Mouse (Mus musculus) neural tube, embryonic 13.5 days (tissue): ENCODE data around the gene Psg22. TPM values are rescaled to one million over a fixed set of nuclear protein-coding genes. Genes with fewer than 3 reads are reported as not detected.
A peak's percentile ranks its signal among the peaks of the same experiment; 100 is the strongest.
"Not testable (repeated sequence)": the region's sequence is repeated elsewhere in the genome, so short reads cannot be mapped to it uniquely, and the experiment has no call there.

ENCODE experiments used
- ATAC-seq: fragments of 200-750 bp; cut with Nextera tagmentation; 2 replicates; pipeline ENCODE4 v1.8.0; 2017; ENCODE audit warnings: low read depth, mild to moderate bottlenecking, moderate TSS enrichment, moderate library complexity
- H3K27ac ChIP-seq: fragments of 300-500 bp; sonication (generic); replicated peaks from 2 replicates; pipeline ENCODE4 v1.5.1; 2015; ENCODE audit warnings: moderate library complexity, mild to moderate bottlenecking, inconsistent platforms
- H3K27me3 ChIP-seq: fragments of 300-500 bp; sonication (generic); 2 replicates; pipeline ENCODE4 v1.6.1; 2015; ENCODE audit warnings: mild to moderate bottlenecking, inconsistent platforms
- H3K36me3 ChIP-seq: fragments of 300-500 bp; sonication (generic); 2 replicates; pipeline ENCODE4 v1.6.1; 2015; ENCODE audit warnings: mild to moderate bottlenecking, inconsistent platforms
- H3K4me1 ChIP-seq: fragments of 300-500 bp; sonication (generic); replicated peaks from 2 replicates; pipeline ENCODE4 v1.6.1; 2015; ENCODE audit warnings: inconsistent platforms
- H3K4me2 ChIP-seq: fragments of 300-500 bp; sonication (generic); 2 replicates; pipeline ENCODE4 v1.6.1; 2015; ENCODE audit warnings: inconsistent platforms, mild to moderate bottlenecking, moderate library complexity
- H3K4me3 ChIP-seq: fragments of 300-500 bp; sonication (generic); 2 replicates; pipeline ENCODE4 v1.5.1; 2015; ENCODE audit warnings: mild to moderate bottlenecking, inconsistent platforms
- H3K9ac ChIP-seq: fragments of 300-500 bp; sonication (generic); 2 replicates; pipeline ENCODE4 v1.6.1; 2015; ENCODE audit warnings: moderate library complexity, mild to moderate bottlenecking, inconsistent platforms
- H3K9me3 ChIP-seq: fragments of 300-500 bp; sonication (generic); 2 replicates; pipeline ENCODE4 v1.6.1; 2016; ENCODE audit warnings: inconsistent platforms
- WGBS: fragments of 180-500 bp; shearing (Covaris S2); methylation state at CpG from one replicate; pipeline ENCODE4 v1.1.7; 2015; 5-methylcytosine and 5-hydroxymethylcytosine counted together
- polyA plus RNA-seq: library from polyadenylated mRNA; unstranded; fragments of >200 nt; fragmentation: Nextera tagmentation; extraction: Ambion mirVana; gene quantifications from 2 replicates; pipeline ENCODE4 v1.2.1, GENCODE M21; 2015

Psg22 gene
- not detected in 2 replicates for polyA plus RNA-seq

DNA sequence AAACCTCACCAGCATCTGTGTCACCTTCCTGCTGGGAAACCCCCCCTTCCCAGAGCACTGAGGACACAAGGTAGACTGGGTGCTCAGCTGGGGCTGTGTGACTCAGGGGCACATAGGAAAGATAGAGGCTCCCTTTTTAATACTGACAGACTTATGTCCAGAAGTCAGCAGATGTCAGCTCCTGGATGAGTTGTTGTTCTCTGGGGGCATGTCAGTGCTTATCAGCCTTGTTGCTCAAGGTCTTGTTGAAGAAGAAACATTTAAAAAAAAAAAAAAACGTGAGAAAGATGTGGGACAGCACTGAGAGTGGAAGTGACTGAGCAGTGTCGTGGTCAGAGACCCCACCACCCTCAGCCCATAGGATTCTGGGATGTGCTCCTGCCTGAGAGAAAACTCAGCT lies at the start of gene Psg22:
Gene Psg22 (plus strand): TSS at position 301 of the 400 bp plus-strand sequence.
- no peak within 1 kb of the TSS for H3K4me3 ChIP-seq
- 39% methylated on average over 2 of the region's 2 CpGs for WGBS
- no peaks in the 10 kb centered on the region for H3K4me1 ChIP-seq
- H3K27me3 ChIP-seq: no peaks in the 10 kb centered on the region
- no peak within 1 kb of the TSS for H3K9ac ChIP-seq
- H3K36me3 ChIP-seq: no peaks in the 10 kb centered on the region
- H3K4me2 ChIP-seq: no peak within 1 kb of the TSS
- no peak within 1 kb of the TSS for H3K27ac ChIP-seq
- no peaks in the 10 kb centered on the region for H3K9me3 ChIP-seq
- no peak for ATAC-seq

DNA sequence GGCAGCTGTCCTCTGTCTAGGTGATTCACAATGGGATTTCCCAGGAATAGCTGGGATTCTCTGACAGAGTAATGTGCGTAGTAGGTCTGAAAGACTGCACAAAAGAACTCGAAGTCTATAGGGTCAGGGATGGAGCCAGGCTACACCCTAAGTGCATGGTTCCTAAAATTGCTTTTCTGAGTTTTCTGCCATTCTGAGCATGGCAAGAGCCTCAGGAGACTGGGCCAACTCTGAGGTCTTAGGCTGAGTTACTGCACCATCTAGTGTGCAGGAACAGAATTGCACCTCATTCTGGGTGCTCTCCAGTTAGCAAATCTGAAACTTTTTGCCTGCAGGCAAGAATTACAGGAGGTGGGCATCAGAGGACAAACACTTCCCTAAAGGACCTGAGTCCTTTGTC lies 38.1 kb upstream of the Psg22 start:
- Histone ChIP-seq H3K4me1 (no peaks in the 10 kb centered on the region), H3K36me3 (no peaks in the 10 kb centered on the region), H3K4me2 (no peak overlapping the region), H3K27me3 (no peaks in the 10 kb centered on the region), H3K9ac (no peak overlapping the region), H3K9me3 (no peaks in the 10 kb centered on the region), H3K4me3 (no peak overlapping the region), H3K27ac (no peak overlapping the region)
- ATAC-seq: no peak
- WGBS: 53% methylated on average over 2 of the region's 2 CpGs

DNA sequence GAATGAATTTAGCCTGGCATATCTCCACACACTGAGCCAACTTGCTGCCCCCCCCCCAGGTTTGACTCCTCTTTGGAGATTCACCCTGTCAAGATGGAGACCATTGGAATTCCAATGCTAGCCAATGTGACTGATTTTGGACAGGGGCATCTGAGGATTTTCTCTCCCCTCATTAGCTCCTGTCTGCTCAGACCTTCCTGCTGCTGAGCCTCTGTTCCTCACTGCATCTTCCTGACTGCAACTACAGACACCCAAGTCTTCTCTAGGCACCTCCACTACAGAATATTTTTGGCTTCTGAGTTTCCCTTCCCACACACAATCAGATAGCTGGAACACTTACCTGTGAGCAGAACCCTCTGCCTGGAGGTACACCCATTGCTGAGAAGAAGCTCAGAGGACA lies 32.3 kb upstream of the Psg22 start:
- H3K27ac ChIP-seq: no peak overlapping the region
- no peaks in the 10 kb centered on the region for H3K27me3 ChIP-seq
- no peaks in the 10 kb centered on the region for H3K4me1 ChIP-seq
- no peak for ATAC-seq
- no peak overlapping the region for H3K9ac ChIP-seq
- no peak overlapping the region for H3K4me3 ChIP-seq
- H3K4me2 ChIP-seq: no peak overlapping the region
- H3K9me3 ChIP-seq: no peaks in the 10 kb centered on the region
- H3K36me3 ChIP-seq: no peaks in the 10 kb centered on the region

DNA sequence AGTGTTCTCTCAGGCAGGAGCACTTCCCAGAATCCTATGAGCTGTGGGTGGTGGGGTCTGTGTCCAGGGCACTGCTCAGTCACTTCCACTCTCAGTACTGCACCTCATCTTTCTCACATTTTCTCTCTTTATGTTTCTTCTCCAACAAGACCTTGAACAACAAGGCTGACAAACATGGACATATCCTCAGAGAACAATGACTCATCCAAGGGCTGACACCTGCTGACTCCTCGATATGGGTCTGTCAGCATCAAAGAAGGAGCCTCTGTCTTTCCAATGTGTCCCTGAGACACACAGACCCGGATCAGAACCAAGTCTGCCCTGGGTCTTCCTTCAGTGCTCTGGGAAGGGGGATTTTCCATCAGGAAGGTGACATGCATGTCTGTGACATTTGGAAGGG lies 31.8 kb upstream of the Psg22 start, which contains the start of gene Psg20:
Gene Psg20 (minus strand): TSS at position 101 of the 400 bp plus-strand sequence.
- Histone ChIP-seq H3K27ac (no peak within 1 kb of the TSS), H3K4me2 (no peak within 1 kb of the TSS), H3K36me3 (no peaks in the 10 kb centered on the region), H3K4me3 (no peak within 1 kb of the TSS), H3K9ac (no peak within 1 kb of the TSS), H3K4me1 (no peaks in the 10 kb centered on the region), H3K9me3 (no peaks in the 10 kb centered on the region), H3K27me3 (no peaks in the 10 kb centered on the region)
- ATAC-seq: no peak
- WGBS: 77% methylated on average over 2 of the region's 2 CpGs

DNA sequence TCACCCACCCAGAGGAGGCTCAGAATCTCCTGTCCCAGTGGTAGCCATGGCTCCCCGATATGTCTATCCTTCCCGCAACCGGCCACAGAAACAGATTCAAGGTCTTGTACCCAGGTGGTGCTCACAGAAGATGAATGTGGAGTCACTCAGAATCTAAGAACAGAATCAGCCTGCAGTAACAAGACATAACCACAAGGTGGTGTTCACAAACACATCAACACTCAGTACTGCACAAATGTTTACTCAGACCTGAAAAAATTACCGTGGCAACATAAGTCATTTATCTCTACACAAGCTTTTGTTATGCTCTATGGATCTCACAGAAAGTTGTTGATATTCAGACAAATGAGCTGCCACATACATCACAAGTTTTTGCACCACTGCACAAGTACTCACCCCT lies 7.6 kb upstream of the Psg22 start:
- 71% methylated on average over 4 of the region's 4 CpGs for WGBS
- not testable (repeated sequence) for H3K27ac ChIP-seq

DNA sequence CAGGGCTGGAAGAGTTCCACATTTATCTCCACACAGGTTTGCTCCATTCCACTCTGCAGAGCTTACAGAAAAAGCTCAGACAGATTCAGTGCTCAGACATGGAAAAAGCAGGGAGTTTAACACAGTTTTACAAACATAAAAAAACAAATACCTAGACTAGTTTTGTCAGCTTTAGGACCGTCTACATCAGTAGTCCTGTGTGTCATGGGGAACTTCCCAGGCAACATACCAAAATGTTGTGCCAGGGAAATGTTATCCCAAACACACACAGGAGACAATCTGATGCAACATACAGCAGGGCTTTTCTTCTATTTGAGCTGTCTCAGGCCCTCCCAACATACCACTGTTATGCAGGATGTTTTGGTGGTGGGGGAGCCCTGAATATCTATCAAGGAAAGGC lies 7.0 kb upstream of the Psg22 start:
- no peaks in the 10 kb centered on the region for H3K36me3 ChIP-seq
- H3K27ac ChIP-seq: no peak overlapping the region
- H3K9ac ChIP-seq: no peak overlapping the region
- no peak overlapping the region for H3K4me3 ChIP-seq
- H3K4me1 ChIP-seq: no peaks in the 10 kb centered on the region
- no peaks in the 10 kb centered on the region for H3K9me3 ChIP-seq
- H3K4me2 ChIP-seq: no peak overlapping the region
- no peaks in the 10 kb centered on the region for H3K27me3 ChIP-seq
- WGBS: 79% methylated on average over 1 of the region's 1 CpGs
- ATAC-seq: no peak

More for the DNA sequence above, 7.6 kb upstream of the Psg22 start:
- H3K4me1 ChIP-seq, H3K4me3 ChIP-seq, H3K4me2 ChIP-seq, H3K9me3 ChIP-seq, H3K27me3 ChIP-seq, H3K36me3 ChIP-seq, H3K9ac ChIP-seq, ATAC-seq: not testable (repeated sequence)

DNA sequence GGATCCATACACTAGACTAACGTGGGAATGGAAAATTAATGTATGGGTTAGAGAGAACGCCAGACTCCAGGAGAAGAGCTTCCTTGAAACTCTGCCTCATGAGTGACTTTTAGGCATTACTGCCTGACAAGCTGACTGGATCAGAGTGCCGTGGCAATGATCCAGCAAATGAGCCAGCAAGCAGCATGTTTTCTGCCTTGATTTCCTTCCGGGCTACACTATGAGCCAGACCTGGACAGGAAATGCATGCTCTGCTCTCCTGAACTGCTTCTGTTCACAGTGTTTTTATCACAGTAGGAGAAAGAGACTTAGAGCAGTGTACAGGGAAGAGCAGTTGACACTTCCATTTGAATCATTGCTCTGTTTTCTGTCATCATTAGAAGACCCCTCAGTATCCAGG lies 2.3 kb upstream of the Psg22 start:
- Histone ChIP-seq H3K27ac (no peak overlapping the region), H3K9me3 (no peaks in the 10 kb centered on the region), H3K9ac (no peak overlapping the region), H3K27me3 (no peaks in the 10 kb centered on the region), H3K4me3 (no peak overlapping the region), H3K4me1 (no peaks in the 10 kb centered on the region), H3K36me3 (no peaks in the 10 kb centered on the region), H3K4me2 (no peak overlapping the region)
- ATAC-seq: no peak
- 83% methylated on average over 4 of the region's 4 CpGs for WGBS

DNA sequence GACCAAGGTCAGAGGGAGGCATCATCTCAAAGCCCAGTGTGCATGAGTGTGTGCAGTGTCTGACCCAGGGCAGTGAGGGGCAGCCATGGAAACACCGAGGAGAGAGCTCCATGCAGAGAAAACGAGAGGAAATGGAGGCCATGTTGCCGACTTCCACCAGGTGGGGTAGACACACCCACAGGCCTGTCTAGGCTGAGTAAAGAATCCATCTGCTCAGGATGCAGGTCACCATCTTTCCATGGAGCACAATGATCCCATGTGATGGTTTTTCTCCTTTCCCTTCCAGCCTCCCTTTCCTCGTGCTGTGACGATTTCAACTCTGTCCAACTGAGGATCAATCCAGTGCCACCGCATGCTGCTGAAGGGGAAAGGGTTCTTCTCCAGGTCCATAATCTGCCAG lies 6.1 kb downstream of the Psg22 start:
- H3K27me3 ChIP-seq: no peaks in the 10 kb centered on the region
- ATAC-seq: no peak
- no peaks in the 10 kb centered on the region for H3K9me3 ChIP-seq
- H3K27ac ChIP-seq: no peak overlapping the region
- H3K4me2 ChIP-seq: no peak overlapping the region
- H3K9ac ChIP-seq: no peak overlapping the region
- no peaks in the 10 kb centered on the region for H3K36me3 ChIP-seq
- H3K4me3 ChIP-seq: no peak overlapping the region
- WGBS: 86% methylated on average over 6 of the region's 6 CpGs
- no peaks in the 10 kb centered on the region for H3K4me1 ChIP-seq

DNA sequence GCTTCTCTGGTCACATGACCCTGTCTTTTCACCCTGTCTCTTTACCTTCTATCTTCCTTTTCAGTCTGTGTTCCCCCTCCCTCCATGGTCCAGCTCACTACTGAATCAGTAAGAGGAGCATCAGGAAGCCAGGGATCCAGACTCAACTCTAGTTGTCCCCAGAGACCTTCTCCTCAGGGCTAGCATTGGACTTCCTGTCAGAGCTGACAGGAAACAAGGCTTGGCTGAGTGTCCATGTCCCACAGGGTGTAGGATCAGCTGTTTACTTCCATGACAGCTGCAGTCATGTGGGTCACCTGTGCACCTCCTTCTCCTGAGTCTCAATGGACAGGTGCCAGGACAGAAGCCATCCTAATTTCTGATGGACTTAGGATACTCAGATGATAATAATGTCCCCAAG lies 8.0 kb downstream of the Psg22 start:
- H3K4me1 ChIP-seq, ATAC-seq, H3K36me3 ChIP-seq, H3K4me3 ChIP-seq, H3K27me3 ChIP-seq, H3K9ac ChIP-seq, H3K9me3 ChIP-seq, H3K27ac ChIP-seq, H3K4me2 ChIP-seq: not testable (repeated sequence)

DNA sequence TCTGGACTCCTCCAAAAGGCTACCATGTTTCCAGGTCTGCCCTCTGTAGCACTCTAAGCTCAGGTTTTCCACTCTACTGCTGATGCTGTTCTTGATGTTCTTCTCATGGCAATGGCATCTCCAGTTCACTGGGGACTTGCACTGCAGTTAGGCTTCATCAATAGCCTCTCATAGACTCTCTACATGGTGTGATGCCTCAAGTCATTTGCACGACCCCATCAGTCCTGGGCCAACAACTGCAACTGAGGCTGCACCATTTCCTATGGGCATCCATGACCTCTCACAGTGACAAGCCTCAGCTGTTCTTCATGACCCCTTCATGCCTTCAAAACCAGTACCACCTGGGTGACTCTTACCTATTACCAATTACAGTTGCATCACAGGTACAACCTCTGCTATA lies 10.5 kb downstream of the Psg22 start:
- WGBS: 68% methylated on average over 1 of the region's 1 CpGs
- Histone ChIP-seq H3K27ac (no peak overlapping the region), H3K27me3 (no peaks in the 10 kb centered on the region), H3K4me2 (no peak overlapping the region), H3K9ac (no peak overlapping the region), H3K4me3 (no peak overlapping the region), H3K4me1 (no peaks in the 10 kb centered on the region), H3K9me3 (no peaks in the 10 kb centered on the region), H3K36me3 (no peaks in the 10 kb centered on the region)
- ATAC-seq: no peak

DNA sequence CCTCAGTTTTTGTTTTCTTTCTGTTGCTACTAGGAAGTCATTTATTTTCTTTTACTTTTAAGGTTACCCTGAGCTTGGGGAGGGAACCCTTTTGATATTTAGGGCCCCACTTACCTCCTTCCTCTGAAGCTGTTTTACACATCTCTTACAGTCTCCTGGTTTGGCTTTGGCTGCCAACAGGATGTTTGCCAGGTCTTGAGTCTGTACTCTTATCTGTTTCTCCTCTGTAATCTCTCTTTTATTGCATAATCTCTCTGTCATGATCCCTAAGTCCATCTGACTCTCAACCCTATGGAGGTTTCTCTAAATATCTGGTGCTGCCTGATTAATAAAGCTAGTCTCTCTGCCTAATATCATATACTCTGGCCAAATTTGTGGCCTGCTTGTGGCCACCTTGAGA lies 15.2 kb downstream of the Psg22 start:
- Histone ChIP-seq H3K4me3 (no peak overlapping the region), H3K27me3 (no peaks in the 10 kb centered on the region), H3K27ac (no peak overlapping the region), H3K4me2 (no peak overlapping the region), H3K36me3 (no peaks in the 10 kb centered on the region), H3K4me1 (no peaks in the 10 kb centered on the region), H3K9ac (no peak overlapping the region), H3K9me3 (no peaks in the 10 kb centered on the region)
- ATAC-seq: no peak

DNA sequence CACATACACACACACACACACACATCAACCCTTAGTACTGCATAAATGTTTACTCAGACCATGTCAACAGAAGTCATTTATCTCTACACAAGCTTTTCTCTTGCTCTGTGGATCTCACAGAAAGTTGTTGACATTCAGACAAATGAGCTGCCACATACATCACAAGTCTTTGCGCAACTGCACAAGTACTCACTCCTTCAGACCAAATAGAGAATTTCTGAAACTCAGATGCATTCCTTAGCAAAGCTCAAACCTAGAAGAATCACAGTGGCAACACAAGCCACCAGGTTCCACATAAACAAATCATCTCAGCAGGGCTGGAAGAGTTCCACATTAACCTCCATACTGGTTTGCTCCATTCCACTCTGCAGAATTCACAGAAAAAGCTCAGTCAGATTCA lies 16.6 kb downstream of the Psg22 start:
- H3K9me3 ChIP-seq: no peaks in the 10 kb centered on the region
- no peaks in the 10 kb centered on the region for H3K4me1 ChIP-seq
- ATAC-seq: no peak
- no peak overlapping the region for H3K9ac ChIP-seq
- 90% methylated on average over 1 of the region's 1 CpGs for WGBS
- no peak overlapping the region for H3K4me2 ChIP-seq
- H3K27me3 ChIP-seq: no peaks in the 10 kb centered on the region
- H3K36me3 ChIP-seq: no peaks in the 10 kb centered on the region
- H3K4me3 ChIP-seq: no peak overlapping the region
- no peak overlapping the region for H3K27ac ChIP-seq

DNA sequence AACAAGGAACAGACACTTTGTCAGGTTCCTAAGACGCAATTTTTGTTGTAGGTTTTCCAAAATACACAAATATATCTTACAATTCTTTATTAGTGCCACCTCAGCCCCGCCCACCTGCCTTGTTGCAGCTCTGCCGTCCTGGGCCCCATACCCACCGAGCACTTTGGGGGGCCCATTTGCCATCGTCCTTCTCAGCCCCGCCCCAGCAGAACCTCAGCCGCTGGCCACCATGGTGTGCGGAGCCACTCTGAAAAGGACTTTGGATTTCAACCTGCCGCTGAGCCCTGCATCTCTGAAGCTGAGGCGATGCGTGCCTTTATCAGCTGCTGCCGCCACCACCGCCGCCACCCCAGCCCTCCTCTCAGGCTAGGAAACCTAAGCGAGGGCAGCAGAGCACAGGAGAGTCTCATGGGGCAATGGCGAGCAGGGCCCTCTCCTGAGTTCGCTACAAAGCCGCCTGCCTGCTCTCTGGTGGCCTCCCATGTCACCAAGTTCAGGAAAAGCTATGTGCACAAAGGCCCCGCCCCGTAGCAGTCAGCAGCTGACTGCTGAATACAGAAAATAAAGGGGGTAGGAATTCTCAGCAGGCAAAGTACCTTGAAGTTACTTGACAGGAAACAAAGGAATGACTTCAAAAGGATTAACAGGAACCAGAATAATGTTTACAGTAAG lies 28.4 kb downstream of the Psg22 start:
- peaks cover 17% of the 10 kb centered on the region for H3K27me3 ChIP-seq
- H3K27ac ChIP-seq: 0 out of 2 replicates have a peak overlapping the region, but pooled peaks have one; percentile 28
- 9% methylated on average over 20 of the region's 20 CpGs for WGBS
- H3K9ac ChIP-seq: peak overlapping the region; percentile 62
- ATAC-seq: peak; percentile 17; the same call in 1 of the 2 replicates
- peak overlapping the region; percentile 32 for H3K4me3 ChIP-seq
- H3K4me2 ChIP-seq: peak overlapping the region; percentile 53
- H3K4me1 ChIP-seq: no peaks in the 10 kb centered on the region
- H3K36me3 ChIP-seq: no peaks in the 10 kb centered on the region
- H3K9me3 ChIP-seq: no peaks in the 10 kb centered on the region
